7 mouse cellular contexts compared by ENCODE assay signal in genomic region chr6:142571055-142571618, GRCm38 (mm10). TPM values are rescaled to one million over a fixed set of nuclear protein-coding genes. Genes with fewer than 3 reads are reported as not detected.
A peak's percentile ranks its signal among the peaks of the same experiment; 100 is the strongest.
DNase-seq lines count a peak whose midpoint lies in the region; ATAC-seq lines count a peak whose summit lies in the region.

Gene Kcnj8 (minus strand): TSS chr6:142571614.

- peaks cover 4% of the 10 kb centered on the region; the same call in 1 of the 2 replicates for H3K36me3 ChIP-seq in intestine, embryonic 14.5 days (ENCODE audit: control insufficient read depth, insufficient read depth, low read length)
- H3K36me3 ChIP-seq in midbrain, embryonic 16.5 days (ENCODE audit: control insufficient read depth, insufficient read depth, low read length): no peaks in the 10 kb centered on the region

- DNase-seq in adrenal gland, adult (ENCODE audit: inconsistent age in 2 of 2, low spot score in 1 of 2): peak; percentile 68 to 91
- DNase-seq in gastrocnemius, postnatal 4 days (ENCODE audit: low spot score in 2 of 2): peak; percentile 70 to 81
- peak; percentile 87 for DNase-seq in intestine, embryonic 14.5 days (ENCODE audit: low spot score)
- DNase-seq in liver: peak; percentile 56
- peak; percentile 28 to 71 for DNase-seq in spleen, postnatal 4 days (ENCODE audit: low spot score in 2 of 2)

- peak within 1 kb of the TSS; percentile 56 for H3K4me3 ChIP-seq in intestine, embryonic 14.5 days (ENCODE audit: low read depth, low read length)
- peak within 1 kb of the TSS; percentile 53 for H3K4me3 ChIP-seq in midbrain, embryonic 16.5 days (ENCODE audit: low read depth, low read length)

- peak within 1 kb of the TSS; percentile 87 for H3K27ac ChIP-seq in intestine, embryonic 14.5 days (ENCODE audit: low read depth)
- H3K27ac ChIP-seq in midbrain, embryonic 16.5 days (ENCODE audit: low read length): no peak within 1 kb of the TSS

- peak within 1 kb of the TSS; percentile 62 for H3K4me2 ChIP-seq in intestine, embryonic 14.5 days (ENCODE audit: low read length)
- H3K4me2 ChIP-seq in midbrain, embryonic 16.5 days (ENCODE audit: low read length): peak within 1 kb of the TSS; percentile 98

- peak; percentile 40 for ATAC-seq in common myeloid progenitor, adult 5-6 weeks (replicated peaks; ENCODE audit: low read depth, poor library complexity, severe bottlenecking)
- ATAC-seq in intestine, embryonic 14.5 days (replicated peaks; ENCODE audit: low FRiP score, low TSS enrichment, low read depth): peak; percentile 82
- ATAC-seq in midbrain, embryonic 16.5 days: peak; percentile 84

- peak within 1 kb of the TSS; percentile 73 for H3K9ac ChIP-seq in intestine, embryonic 14.5 days (ENCODE audit: low read length)
- H3K9ac ChIP-seq in midbrain, embryonic 16.5 days (ENCODE audit: low read depth, low read length): peak within 1 kb of the TSS; percentile 61; the same call in 1 of the 2 replicates

- peaks cover 32% of the 10 kb centered on the region for H3K27me3 ChIP-seq in intestine, embryonic 14.5 days (replicated peaks; ENCODE audit: control insufficient read depth, insufficient read depth, low read length)
- peaks cover 34% of the 10 kb centered on the region for H3K27me3 ChIP-seq in midbrain, embryonic 16.5 days (ENCODE audit: control insufficient read depth, insufficient read depth, low read depth, low read length)

- no peaks in the 10 kb centered on the region for H3K9me3 ChIP-seq in intestine, embryonic 14.5 days (ENCODE audit: control insufficient read depth, low read length)
- no peaks in the 10 kb centered on the region for H3K9me3 ChIP-seq in midbrain, embryonic 16.5 days (replicated peaks; ENCODE audit: control insufficient read depth, low read length, poor library complexity, severe bottlenecking)

- H3K4me1 ChIP-seq in intestine, embryonic 14.5 days (replicated peaks; ENCODE audit: control insufficient read depth, insufficient read depth, low read length): peaks cover 4% of the 10 kb centered on the region; the same call in 1 of the 2 replicates
- peaks cover 19% of the 10 kb centered on the region for H3K4me1 ChIP-seq in midbrain, embryonic 16.5 days (ENCODE audit: control insufficient read depth, insufficient read depth, low read length)

- under 1% methylated on average over 33 of the region's 34 CpGs for WGBS in intestine, embryonic 14.5 days
- WGBS in midbrain, embryonic 16.5 days: under 1% methylated on average over 33 of the region's 34 CpGs

RNA-seq across cellular contexts. Expression of gene Kcnj8, which starts in this region (rescaled TPM):
- not detected in 2 replicates for total RNA-seq in common myeloid progenitor, adult 5-6 weeks (2017)
- 10 to 100 TPM; 21.0 to 21.2 TPM for total RNA-seq in gastrocnemius, postnatal 4 days (2021)
- polyA plus RNA-seq in intestine, embryonic 14.5 days (2014; fragmentation: Nextera tagmentation; extraction: Ambion mirVana): 52.2 and 55.3 TPM in 2 replicates
- polyA plus RNA-seq in midbrain, embryonic 16.5 days (2015; fragmentation: Nextera tagmentation; extraction: Ambion mirVana): 14.7 and 15.4 TPM in 2 replicates

Comparison
In these comparisons a context has a peak if more than half of its experiments do, and no peak if none do; other contexts are left out.
1. RNA of gene Kcnj8 (total RNA-seq): 21.0 to 21.2 TPM in gastrocnemius, postnatal 4 days; not detected in common myeloid progenitor, adult 5-6 weeks; every median in the first group is over 10 times any median in the second.
2. Peak in ATAC-seq in common myeloid progenitor, adult 5-6 weeks; RNA of the gene not detected or under 1 TPM.
3. Peak in every context shown above with its lines, with median percentiles within 50 percentile points of each other: DNase-seq and ATAC-seq.